Mouse (Mus musculus) cortical plate, adult 2 months (tissue): ENCODE results near the gene Dock2.

Experiments used
- CTCF ChIP-seq: fragments of 200-500 bp; IDR thresholded peaks from 2 replicates; pipeline ENCODE4 v1.5.1; 2011; ENCODE audit warnings: mild to moderate bottlenecking, control low read depth, low read length; ENCODE audit not compliant: insufficient read depth; ENCODE audit errors: extremely low read depth
- POLR2A ChIP-seq: fragments of 200-500 bp; IDR thresholded peaks from 2 replicates; pipeline ENCODE4 v1.6.1; 2011; ENCODE audit warnings: mild to moderate bottlenecking, low read length, control low read depth; ENCODE audit not compliant: insufficient read depth; ENCODE audit errors: extremely low read depth

- TF ChIP-seq POLR2A (no peak), CTCF (no peak)
Measured at GRCm38 (mm10) chr11:34401343-34401742, 382.3 kb downstream of the Dock2 start.
